Mouse (Mus musculus): ENCODE data around the gene Spcs1. TPM values are rescaled to one million over a fixed set of nuclear protein-coding genes. Genes with fewer than 3 reads are reported as not detected.

Gene Spcs1
- polyA plus RNA-seq, 1 experiment from 2014 or later, result 305 TPM

DNA sequence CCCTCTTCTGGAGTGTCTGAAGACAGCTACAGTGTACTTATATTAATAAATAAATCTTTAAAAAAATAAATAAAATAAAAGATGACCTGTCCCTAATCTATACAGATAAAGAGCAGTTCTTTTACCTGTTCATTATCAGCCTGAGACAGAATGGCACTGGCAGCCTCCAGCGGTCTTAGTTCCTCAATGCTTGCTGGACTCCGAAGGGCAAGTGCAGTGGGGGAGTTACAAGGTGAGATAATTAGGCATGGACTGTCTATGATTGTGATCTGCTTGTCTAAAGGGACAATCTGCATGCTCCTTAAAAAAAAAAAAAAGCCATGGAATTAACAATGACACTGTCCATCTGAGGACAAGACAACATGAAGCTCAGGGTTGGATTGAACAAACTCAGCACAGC, 12.5 kb upstream of the Spcs1 start:
- no peak overlapping the region for H3K4me3 ChIP-seq (replicated peaks; ENCODE audit: low read length)
- no peaks in the 10 kb centered on the region for H3K9me3 ChIP-seq (ENCODE audit: control insufficient read depth, low read length)
- 95% methylated on average over 2 of the region's 2 CpGs for WGBS
- H3K36me3 ChIP-seq (ENCODE audit: control insufficient read depth, insufficient read depth), result peaks cover 55% of the 10 kb centered on the region
- H3K9ac ChIP-seq (replicated peaks; ENCODE audit: low read depth, low read length), result no peak overlapping the region
- H3K4me2 ChIP-seq (ENCODE audit: low read length), result no peak overlapping the region
- ATAC-seq, result no peak
- H3K27me3 ChIP-seq (replicated peaks; ENCODE audit: control insufficient read depth, insufficient read depth, low read length), result no peaks in the 10 kb centered on the region
- H3K27ac ChIP-seq (ENCODE audit: low read length), result no peak overlapping the region
- peaks cover 7% of the 10 kb centered on the region for H3K4me1 ChIP-seq (replicated peaks; ENCODE audit: control insufficient read depth, insufficient read depth, low read length)

DNA sequence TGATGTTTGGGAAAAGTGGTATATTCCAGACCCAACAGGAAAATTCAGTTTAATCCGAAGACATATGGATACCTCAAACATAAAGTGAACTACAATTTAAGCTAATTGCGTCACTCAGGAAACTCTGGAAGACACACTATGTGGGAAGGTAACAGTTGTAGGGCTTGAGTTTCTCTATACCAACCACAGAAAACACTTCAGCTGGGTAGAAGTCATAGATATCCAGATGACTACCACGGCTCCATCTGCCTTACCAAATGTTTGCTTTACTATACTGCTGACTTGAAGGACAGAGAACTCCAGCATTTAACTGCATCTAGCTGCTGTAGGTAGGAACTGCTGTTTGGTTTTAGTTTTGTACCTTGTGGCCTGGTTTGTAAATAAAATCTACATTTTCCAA, 10.1 kb upstream of the Spcs1 start:
- Histone ChIP-seq H3K4me3 (replicated peaks; ENCODE audit: low read length) (no peak overlapping the region), H3K9me3 (ENCODE audit: control insufficient read depth, low read length) (no peaks in the 10 kb centered on the region), H3K27me3 (replicated peaks; ENCODE audit: control insufficient read depth, insufficient read depth, low read length) (no peaks in the 10 kb centered on the region), H3K27ac (ENCODE audit: low read length) (no peak overlapping the region), H3K4me1 (replicated peaks; ENCODE audit: control insufficient read depth, insufficient read depth, low read length) (no peaks in the 10 kb centered on the region), H3K4me2 (ENCODE audit: low read length) (no peak overlapping the region), H3K9ac (replicated peaks; ENCODE audit: low read depth, low read length) (no peak overlapping the region), H3K36me3 (ENCODE audit: control insufficient read depth, insufficient read depth) (peaks cover 57% of the 10 kb centered on the region)
- no peak for ATAC-seq
- 99% methylated on average over 3 of the region's 3 CpGs for WGBS

DNA sequence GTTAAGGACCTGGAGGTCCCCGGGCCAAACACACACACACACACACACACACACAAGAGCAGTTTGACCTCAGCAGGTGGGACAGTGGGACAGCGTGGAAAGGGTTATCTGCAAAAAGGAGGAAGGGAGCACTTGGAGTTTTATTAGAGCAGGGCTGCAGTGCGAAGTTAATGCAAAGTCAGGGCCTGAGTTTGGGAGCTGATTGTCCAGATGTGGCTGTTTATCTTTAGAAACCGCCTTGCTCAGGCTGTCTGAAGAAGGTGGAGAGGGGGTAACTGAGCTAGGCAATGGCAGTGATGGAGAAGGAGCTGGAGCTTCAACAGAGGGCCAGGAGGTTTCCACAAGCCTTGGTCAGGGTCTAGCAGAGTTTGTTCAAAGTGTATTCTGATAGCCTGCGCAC, 5.3 kb upstream of the Spcs1 start:
- Histone ChIP-seq H3K4me2 (ENCODE audit: low read length) (no peak overlapping the region), H3K9me3 (ENCODE audit: control insufficient read depth, low read length) (no peaks in the 10 kb centered on the region), H3K27me3 (replicated peaks; ENCODE audit: control insufficient read depth, insufficient read depth, low read length) (no peaks in the 10 kb centered on the region), H3K27ac (ENCODE audit: low read length) (no peak overlapping the region), H3K4me1 (replicated peaks; ENCODE audit: control insufficient read depth, insufficient read depth, low read length) (peaks cover 7% of the 10 kb centered on the region), H3K9ac (replicated peaks; ENCODE audit: low read depth, low read length) (no peak overlapping the region), H3K4me3 (replicated peaks; ENCODE audit: low read length) (no peak overlapping the region), H3K36me3 (ENCODE audit: control insufficient read depth, insufficient read depth) (peaks cover 26% of the 10 kb centered on the region)
- no peak for ATAC-seq
- WGBS, result 85% methylated on average over 5 of the region's 5 CpGs

DNA sequence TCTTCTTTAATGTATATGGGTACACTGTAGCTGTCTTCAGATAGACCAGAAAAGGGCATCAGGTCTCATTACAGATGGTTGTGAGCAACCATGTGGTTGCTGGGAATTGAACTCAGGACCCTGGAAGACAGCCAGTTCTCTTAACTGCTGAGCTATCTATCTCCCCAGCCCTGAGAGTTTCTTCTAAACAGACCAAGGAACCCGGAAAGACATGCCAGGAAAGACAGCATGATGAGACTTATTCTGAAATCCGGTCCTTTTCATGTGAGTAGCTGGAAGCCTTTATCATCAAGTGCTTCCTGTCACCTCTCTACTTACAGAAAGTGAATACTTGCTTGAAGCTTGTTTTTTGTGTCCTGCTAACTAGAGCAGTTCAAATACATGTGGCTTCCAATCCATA, 3.1 kb upstream of the Spcs1 start:
- no peak overlapping the region for H3K9ac ChIP-seq (replicated peaks; ENCODE audit: low read depth, low read length)
- H3K9me3 ChIP-seq (ENCODE audit: control insufficient read depth, low read length), result no peaks in the 10 kb centered on the region
- H3K4me2 ChIP-seq (ENCODE audit: low read length), result no peak overlapping the region
- H3K36me3 ChIP-seq (ENCODE audit: control insufficient read depth, insufficient read depth), result peaks cover 11% of the 10 kb centered on the region
- H3K4me1 ChIP-seq (replicated peaks; ENCODE audit: control insufficient read depth, insufficient read depth, low read length), result peaks cover 15% of the 10 kb centered on the region
- H3K27me3 ChIP-seq (replicated peaks; ENCODE audit: control insufficient read depth, insufficient read depth, low read length), result no peaks in the 10 kb centered on the region
- WGBS, result 84% methylated on average over 2 of the region's 2 CpGs
- no peak overlapping the region for H3K27ac ChIP-seq (ENCODE audit: low read length)
- ATAC-seq, result no peak
- H3K4me3 ChIP-seq (replicated peaks; ENCODE audit: low read length), result no peak overlapping the region

DNA sequence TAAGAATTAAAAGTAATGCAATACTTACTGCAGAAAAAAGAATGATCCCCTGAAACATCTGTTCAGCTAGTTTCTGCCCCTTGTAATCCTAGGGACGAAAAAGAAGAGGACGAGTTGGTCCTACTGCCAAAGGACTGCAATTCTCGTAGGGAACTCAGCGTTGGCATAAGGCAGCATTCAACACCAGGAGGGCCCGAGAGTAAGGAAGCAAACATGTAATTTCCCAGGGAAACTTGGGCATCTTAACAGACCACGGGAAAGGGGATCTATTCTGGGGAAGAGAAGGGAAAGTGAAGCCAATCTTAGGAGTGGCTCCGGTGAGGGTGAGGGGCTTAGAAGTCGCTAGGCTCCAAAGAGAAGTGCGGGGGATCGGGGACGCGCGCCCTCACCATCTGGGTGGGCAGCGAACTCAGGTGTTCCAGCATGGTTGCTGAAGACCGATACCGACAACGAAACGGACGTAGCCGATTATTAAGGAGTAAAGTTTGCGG, 611 bp downstream of the Spcs1 start:
- Histone ChIP-seq H3K27me3 (replicated peaks; ENCODE audit: control insufficient read depth, insufficient read depth, low read length) (no peaks in the 10 kb centered on the region), H3K9ac (replicated peaks; ENCODE audit: low read depth, low read length) (peak overlapping the region; percentile 96), H3K27ac (ENCODE audit: low read length) (peak overlapping the region; percentile 90; the same call in 1 of the 2 replicates), H3K4me2 (ENCODE audit: low read length) (peak overlapping the region; percentile 66), H3K4me3 (replicated peaks; ENCODE audit: low read length) (peak overlapping the region; percentile 99), H3K4me1 (replicated peaks; ENCODE audit: control insufficient read depth, insufficient read depth, low read length) (peaks cover 15% of the 10 kb centered on the region), H3K36me3 (ENCODE audit: control insufficient read depth, insufficient read depth) (no peaks in the 10 kb centered on the region), H3K9me3 (ENCODE audit: control insufficient read depth, low read length) (no peaks in the 10 kb centered on the region)
- peak; percentile 24 for ATAC-seq
- under 1% methylated on average over 21 of the region's 21 CpGs for WGBS

DNA sequence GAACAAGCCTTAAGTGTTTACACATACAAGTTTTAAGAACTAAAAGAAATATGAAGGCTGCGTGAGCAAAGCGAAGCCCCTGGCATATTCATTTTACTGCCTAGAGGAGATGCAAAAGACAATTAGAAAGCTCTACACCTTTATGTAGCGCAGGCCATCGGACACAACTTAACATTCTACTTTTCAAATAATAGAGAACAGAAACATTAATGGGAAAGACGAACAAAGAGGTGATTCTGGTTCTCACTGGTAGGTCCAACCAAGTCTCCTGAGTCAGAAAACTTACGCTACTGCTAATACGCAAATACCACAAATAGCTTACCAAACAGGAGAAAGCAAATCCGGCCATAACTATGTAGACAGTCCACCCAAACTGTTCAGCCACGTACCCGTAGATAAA, 1.1 kb downstream of the Spcs1 start:
- peak overlapping the region; percentile 96; the same call in 1 of the 2 replicates for H3K9ac ChIP-seq (replicated peaks; ENCODE audit: low read depth, low read length)
- peaks cover 15% of the 10 kb centered on the region for H3K4me1 ChIP-seq (replicated peaks; ENCODE audit: control insufficient read depth, insufficient read depth, low read length)
- H3K4me3 ChIP-seq (replicated peaks; ENCODE audit: low read length), result peak overlapping the region; percentile 99
- H3K27me3 ChIP-seq (replicated peaks; ENCODE audit: control insufficient read depth, insufficient read depth, low read length), result no peaks in the 10 kb centered on the region
- WGBS, result 62% methylated on average over 10 of the region's 10 CpGs
- H3K4me2 ChIP-seq (ENCODE audit: low read length), result peak overlapping the region; percentile 66
- H3K36me3 ChIP-seq (ENCODE audit: control insufficient read depth, insufficient read depth), result no peaks in the 10 kb centered on the region
- ATAC-seq, result no peak
- no peaks in the 10 kb centered on the region for H3K9me3 ChIP-seq (ENCODE audit: control insufficient read depth, low read length)
- H3K27ac ChIP-seq (ENCODE audit: low read length), result no peak overlapping the region

DNA sequence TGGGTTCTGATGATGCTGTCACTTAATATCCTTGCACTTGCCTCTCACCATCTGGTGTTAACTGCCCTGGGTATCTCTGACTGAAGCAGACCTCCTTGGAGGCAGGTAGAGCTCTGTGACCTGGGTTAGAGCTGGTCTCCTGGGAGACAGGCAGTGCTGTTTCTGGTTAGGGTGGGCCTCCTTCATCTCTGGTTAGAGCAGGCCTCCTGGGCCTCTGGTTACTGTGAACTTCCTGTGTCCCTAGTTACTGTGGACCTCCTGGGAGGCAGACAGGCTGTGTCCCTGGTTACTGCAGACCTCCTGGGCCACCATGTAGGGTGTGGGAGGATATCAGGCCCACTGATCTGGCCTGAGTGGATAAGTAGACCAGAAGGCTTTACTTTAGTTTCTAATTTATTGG, 5.1 kb downstream of the Spcs1 start:
- Histone ChIP-seq H3K27me3 (replicated peaks; ENCODE audit: control insufficient read depth, insufficient read depth, low read length) (no peaks in the 10 kb centered on the region), H3K9ac (replicated peaks; ENCODE audit: low read depth, low read length) (no peak overlapping the region)
- ATAC-seq, result no peak

DNA sequence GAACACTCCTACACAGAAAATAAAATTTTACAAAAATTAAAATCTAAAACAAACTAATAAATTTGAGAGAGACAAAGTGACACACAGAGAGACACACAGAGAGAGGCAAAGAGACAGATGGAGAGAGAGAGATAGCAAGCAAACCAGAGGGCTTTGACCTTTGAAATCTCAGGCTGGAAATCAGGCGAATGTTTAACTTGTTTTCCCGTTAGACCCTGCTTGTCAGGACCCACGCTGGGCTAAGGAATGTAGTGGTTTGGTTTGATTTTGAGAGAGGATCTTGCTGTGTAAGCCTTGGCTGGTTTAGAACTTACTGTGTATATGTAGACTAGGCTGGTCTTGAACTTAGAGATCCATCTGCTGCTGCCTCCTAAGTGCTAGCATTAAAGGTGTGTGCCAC, 25.2 kb downstream of the Spcs1 start:
- Histone ChIP-seq H3K36me3 (ENCODE audit: control insufficient read depth, insufficient read depth) (peaks cover 5% of the 10 kb centered on the region; the same call in 1 of the 2 replicates), H3K9ac (replicated peaks; ENCODE audit: low read depth, low read length) (no peak overlapping the region), H3K9me3 (ENCODE audit: control insufficient read depth, low read length) (no peaks in the 10 kb centered on the region), H3K4me1 (replicated peaks; ENCODE audit: control insufficient read depth, insufficient read depth, low read length) (no peaks in the 10 kb centered on the region), H3K4me2 (ENCODE audit: low read length) (no peak overlapping the region), H3K27ac (ENCODE audit: low read length) (no peak overlapping the region), H3K4me3 (replicated peaks; ENCODE audit: low read length) (no peak overlapping the region), H3K27me3 (replicated peaks; ENCODE audit: control insufficient read depth, insufficient read depth, low read length) (no peaks in the 10 kb centered on the region)
- WGBS, result 90% methylated on average over 3 of the region's 3 CpGs
- ATAC-seq, result no peak

More for the DNA sequence above, 5.1 kb downstream of the Spcs1 start:
- Histone ChIP-seq H3K27ac (ENCODE audit: low read length) (no peak overlapping the region), H3K36me3 (ENCODE audit: control insufficient read depth, insufficient read depth) (no peaks in the 10 kb centered on the region), H3K4me1 (replicated peaks; ENCODE audit: control insufficient read depth, insufficient read depth, low read length) (peaks cover 8% of the 10 kb centered on the region), H3K4me2 (ENCODE audit: low read length) (no peak overlapping the region), H3K4me3 (replicated peaks; ENCODE audit: low read length) (no peak overlapping the region), H3K9me3 (ENCODE audit: control insufficient read depth, low read length) (no peaks in the 10 kb centered on the region)

DNA sequence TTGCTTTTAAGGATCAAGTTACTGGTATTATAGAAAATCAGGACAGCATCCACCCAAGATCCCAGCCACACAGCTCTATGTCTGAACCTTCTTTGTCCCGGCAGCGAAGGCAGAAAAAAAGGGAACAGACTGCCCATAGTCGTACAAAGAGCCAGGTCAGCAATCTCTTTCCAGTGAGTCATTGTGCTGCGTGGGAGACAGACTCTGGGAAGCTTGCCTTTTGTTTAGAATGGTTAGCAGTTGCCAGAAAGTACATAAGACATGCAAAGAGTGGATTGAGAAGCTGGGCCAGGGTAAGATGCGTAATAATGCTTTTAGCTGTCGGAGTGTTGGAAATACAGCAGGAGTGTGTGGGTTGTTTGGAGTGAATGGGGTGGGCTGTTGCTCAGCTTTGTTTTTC, 27.3 kb downstream of the Spcs1 start:
- H3K4me3 ChIP-seq (replicated peaks; ENCODE audit: low read length), result no peak overlapping the region
- no peaks in the 10 kb centered on the region for H3K9me3 ChIP-seq (ENCODE audit: control insufficient read depth, low read length)
- H3K27me3 ChIP-seq (replicated peaks; ENCODE audit: control insufficient read depth, insufficient read depth, low read length), result no peaks in the 10 kb centered on the region
- no peak overlapping the region for H3K9ac ChIP-seq (replicated peaks; ENCODE audit: low read depth, low read length)
- no peaks in the 10 kb centered on the region for H3K4me1 ChIP-seq (replicated peaks; ENCODE audit: control insufficient read depth, insufficient read depth, low read length)
- no peak overlapping the region for H3K4me2 ChIP-seq (ENCODE audit: low read length)
- WGBS, result 32% methylated on average over 6 of the region's 6 CpGs
- peaks cover 9% of the 10 kb centered on the region; the same call in 1 of the 2 replicates for H3K36me3 ChIP-seq (ENCODE audit: control insufficient read depth, insufficient read depth)
- no peak for ATAC-seq
- H3K27ac ChIP-seq (ENCODE audit: low read length), result peak overlapping the region; percentile 23; the same call in 1 of the 2 replicates

DNA sequence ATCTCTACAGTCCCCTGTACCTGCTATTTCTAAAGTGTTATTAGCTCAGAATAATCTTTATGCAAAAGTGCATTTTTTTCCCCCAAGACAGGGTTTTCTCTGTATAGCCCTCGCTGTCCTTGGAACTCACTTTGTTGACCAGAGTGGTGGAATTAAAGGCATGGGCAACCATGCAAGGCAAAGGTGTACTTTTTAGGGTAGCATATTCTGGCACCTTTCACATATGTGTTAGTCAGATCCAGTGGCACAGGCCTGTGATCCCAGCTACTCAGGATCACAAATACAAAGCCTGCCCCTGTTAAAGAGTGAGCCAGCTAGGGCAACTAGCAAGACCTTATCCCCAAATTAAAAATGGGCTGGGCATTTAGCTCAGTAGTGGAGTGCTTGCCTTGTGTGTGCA, 41.1 kb downstream of the Spcs1 start:
- Histone ChIP-seq H3K4me1 (replicated peaks; ENCODE audit: control insufficient read depth, insufficient read depth, low read length) (no peaks in the 10 kb centered on the region), H3K27me3 (replicated peaks; ENCODE audit: control insufficient read depth, insufficient read depth, low read length) (no peaks in the 10 kb centered on the region), H3K4me2 (ENCODE audit: low read length) (no peak overlapping the region), H3K4me3 (replicated peaks; ENCODE audit: low read length) (no peak overlapping the region), H3K36me3 (ENCODE audit: control insufficient read depth, insufficient read depth) (peaks cover 2% of the 10 kb centered on the region; the same call in 1 of the 2 replicates), H3K27ac (ENCODE audit: low read length) (no peak overlapping the region), H3K9me3 (ENCODE audit: control insufficient read depth, low read length) (no peaks in the 10 kb centered on the region), H3K9ac (replicated peaks; ENCODE audit: low read depth, low read length) (no peak overlapping the region)
- ATAC-seq, result no peak
- WGBS, result 97% methylated on average over 1 of the region's 1 CpGs

Measured in forebrain, embryonic 16.5 days (tissue).